Mouse (Mus musculus): ENCODE data around the gene Ubl4b. TPM values are rescaled to one million over a fixed set of nuclear protein-coding genes. Genes with fewer than 3 reads are reported as not detected.
A peak's percentile ranks its signal among the peaks of the same experiment; 100 is the strongest.

The Ubl4b gene
- total RNA-seq, 2 experiments from 2014 or later, result not detected

GRCm38 (mm10) chr3:107533532-107533931 lies 21.3 kb downstream of the Ubl4b start:
- no peak overlapping the region for H3K27ac ChIP-seq
- no peak for DNase-seq
- intact Hi-C loops (cut with DNase I), result no loop called here
- no peak for TF ChIP-seq CTCF (IDR thresholded peaks at IDR 0.05)
- H3K4me3 ChIP-seq, result no peak overlapping the region

- intact Hi-C loops (cut with DNase I), result no loop called here
- no peak overlapping the region for H3K27ac ChIP-seq
- DNase-seq, result no peak
- no peak for TF ChIP-seq CTCF (IDR thresholded peaks at IDR 0.05)
- H3K4me3 ChIP-seq, result no peak overlapping the region
Observed at GRCm38 (mm10) chr3:107530581-107530980, 24.3 kb downstream of the Ubl4b start.

- TF ChIP-seq CTCF (IDR thresholded peaks at IDR 0.05), result no peak
- Histone ChIP-seq H3K4me3 (no peak overlapping the region), H3K27ac (no peak overlapping the region)
- intact Hi-C loops (cut with DNase I), result no loop called here
- DNase-seq, result no peak
Observed at GRCm38 (mm10) chr3:107529182-107529581, 25.7 kb downstream of the Ubl4b start.

GRCm38 (mm10) chr3:107528401-107529118 lies 26.3 kb downstream of the Ubl4b start:
- no peak overlapping the region for H3K4me3 ChIP-seq
- 0 out of 2 replicates have a peak overlapping the region, but pooled peaks have one; percentile 32 for H3K27ac ChIP-seq
- intact Hi-C loops (cut with DNase I), result no loop called here
- no peak for TF ChIP-seq CTCF (IDR thresholded peaks at IDR 0.05)
- peak; percentile 33 for DNase-seq

- no peak for TF ChIP-seq CTCF (IDR thresholded peaks at IDR 0.05)
- intact Hi-C loops (cut with DNase I), result no loop called here
- H3K4me3 ChIP-seq, result no peak overlapping the region
- no peak for DNase-seq
- no peak overlapping the region for H3K27ac ChIP-seq
Observed at GRCm38 (mm10) chr3:107524547-107524946, 30.3 kb downstream of the Ubl4b start.

- TF ChIP-seq CTCF (IDR thresholded peaks at IDR 0.05), result no peak
- H3K4me3 ChIP-seq, result no peak overlapping the region
- intact Hi-C loops (cut with DNase I), result no loop called here
Observed at GRCm38 (mm10) chr3:107520931-107521330, 33.9 kb downstream of the Ubl4b start.

GRCm38 (mm10) chr3:107517631-107518108 lies 37.2 kb downstream of the Ubl4b start, which contains the start of gene Slc6a17:
Slc6a17 (minus strand) TSS chr3:107518018.
- peak; percentile 15; the same call in 1 of the 2 replicates for TF ChIP-seq CTCF (IDR thresholded peaks at IDR 0.05)
- Histone ChIP-seq H3K4me3 (peak within 1 kb of the TSS; percentile 63), H3K27ac (no peak within 1 kb of the TSS)
- intact Hi-C loops (cut with DNase I), result no loop called here
- DNase-seq, result peak; percentile 42

More at GRCm38 (mm10) chr3:107520931-107521330, 33.9 kb downstream of the Ubl4b start:
- no peak for DNase-seq
- H3K27ac ChIP-seq, result no peak overlapping the region

GRCm38 (mm10) chr3:107516776-107517630 lies 37.9 kb downstream of the Ubl4b start:
- Histone ChIP-seq H3K4me3 (peak overlapping the region; percentile 63), H3K27ac (no peak overlapping the region)
- TF ChIP-seq CTCF (IDR thresholded peaks at IDR 0.05), result no peak
- intact Hi-C loops (cut with DNase I), result no loop called here
- DNase-seq, result no peak

GRCm38 (mm10) chr3:107515989-107516388 lies 38.9 kb downstream of the Ubl4b start:
- no peak overlapping the region for H3K27ac ChIP-seq
- H3K4me3 ChIP-seq, result no peak overlapping the region
- DNase-seq, result no peak
- intact Hi-C loops (cut with DNase I), result no loop called here
- no peak for TF ChIP-seq CTCF (IDR thresholded peaks at IDR 0.05)

GRCm38 (mm10) chr3:107511416-107511815 lies 43.5 kb downstream of the Ubl4b start:
- no peak for DNase-seq
- intact Hi-C loops (cut with DNase I), result no loop called here
- no peak for TF ChIP-seq CTCF (IDR thresholded peaks at IDR 0.05)
- Histone ChIP-seq H3K27ac (no peak overlapping the region), H3K4me3 (no peak overlapping the region)

GRCm38 (mm10) chr3:107508696-107509095 lies 46.2 kb downstream of the Ubl4b start:
- TF ChIP-seq CTCF (IDR thresholded peaks at IDR 0.05), result no peak
- Histone ChIP-seq H3K4me3 (no peak overlapping the region), H3K27ac (no peak overlapping the region)
- no peak for DNase-seq
- intact Hi-C loops (cut with DNase I), result no loop called here

- DNase-seq, result no peak
- TF ChIP-seq CTCF (IDR thresholded peaks at IDR 0.05), result no peak
- intact Hi-C loops (cut with DNase I), result no loop called here
- no peak overlapping the region for H3K27ac ChIP-seq
- H3K4me3 ChIP-seq, result no peak overlapping the region
Observed at GRCm38 (mm10) chr3:107507966-107508365, 46.9 kb downstream of the Ubl4b start.

- intact Hi-C loops (cut with DNase I), result no loop called here
- no peak overlapping the region for H3K27ac ChIP-seq
Observed at GRCm38 (mm10) chr3:107506531-107506930, 48.3 kb downstream of the Ubl4b start.

More at GRCm38 (mm10) chr3:107506531-107506930, 48.3 kb downstream of the Ubl4b start:
- no peak overlapping the region for H3K4me3 ChIP-seq
- no peak for DNase-seq
- no peak for TF ChIP-seq CTCF (IDR thresholded peaks at IDR 0.05)

Data from gastrocnemius, adult 2 months (tissue).